Mouse (Mus musculus) hindbrain, embryonic 12.5 days (tissue): Measurements from ENCODE around the gene Dnmt3b. TPM values are rescaled to one million over a fixed set of nuclear protein-coding genes. Genes with fewer than 3 reads are reported as not detected.
"Not testable (repeated sequence)": the region's sequence is repeated elsewhere in the genome, so short reads cannot be mapped to it uniquely, and the experiment has no call there.

Source experiments
- ATAC-seq: fragments of 200-750 bp; cut with Nextera tagmentation; 2 replicates; pipeline ENCODE4 v1.8.0; 2017; ENCODE audit warnings: moderate TSS enrichment; ENCODE audit not compliant: low FRiP score
- H3K27ac ChIP-seq: fragments of 300-500 bp; sonication (generic); 2 replicates; pipeline ENCODE4 v1.5.1; 2016; ENCODE audit warnings: mild to moderate bottlenecking
- H3K27me3 ChIP-seq: fragments of 300-500 bp; sonication (generic); 2 replicates; pipeline ENCODE4 v1.6.1; 2016; ENCODE audit warnings: mild to moderate bottlenecking
- H3K36me3 ChIP-seq: fragments of 300-500 bp; sonication (generic); 2 replicates; pipeline ENCODE4 v1.6.1; 2016; ENCODE audit warnings: mild to moderate bottlenecking
- H3K4me1 ChIP-seq: fragments of 300-500 bp; sonication (generic); 2 replicates; pipeline ENCODE4 v1.6.1; 2016
- H3K4me2 ChIP-seq: fragments of 300-500 bp; sonication (generic); replicated peaks from 2 replicates; pipeline ENCODE4 v1.6.1; 2016; ENCODE audit warnings: mild to moderate bottlenecking
- H3K4me3 ChIP-seq: fragments of 300-500 bp; sonication (generic); 2 replicates; pipeline ENCODE4 v1.5.1; 2016; ENCODE audit warnings: mild to moderate bottlenecking
- H3K9ac ChIP-seq: fragments of 300-500 bp; sonication (generic); 2 replicates; pipeline ENCODE4 v1.6.1; 2016; ENCODE audit warnings: mild to moderate bottlenecking, moderate library complexity
- H3K9me3 ChIP-seq: fragments of 300-500 bp; sonication (generic); replicated peaks from 2 replicates; pipeline ENCODE4 v1.6.1; 2016; ENCODE audit warnings: mild to moderate bottlenecking
- WGBS: fragments of 180-500 bp; shearing (Covaris S2); methylation state at CpG from one replicate; pipeline ENCODE4 v1.1.7; 2016; 5-methylcytosine and 5-hydroxymethylcytosine counted together
- polyA plus RNA-seq: library from polyadenylated mRNA; unstranded; fragments of >200 nt; fragmentation: Nextera tagmentation; extraction: Ambion mirVana; gene quantifications from 2 replicates; pipeline ENCODE4 v1.2.1, GENCODE M21; 2016

Gene Dnmt3b
- polyA plus RNA-seq, 1 experiment from 2014 or later = 9.5 TPM

- Histone ChIP-seq H3K4me1 (no peaks in the 10 kb centered on the region), H3K27me3 (no peaks in the 10 kb centered on the region), H3K4me3 (no peak overlapping the region), H3K9ac (no peak overlapping the region), H3K9me3 (no peaks in the 10 kb centered on the region), H3K27ac (no peak overlapping the region), H3K4me2 (no peak overlapping the region), H3K36me3 (peaks cover 12% of the 10 kb centered on the region)
- 100% methylated on average over 1 of the region's 1 CpGs for WGBS
- ATAC-seq = no peak
Measured at GRCm38 (mm10) chr2:153679959-153680358, 30.7 kb downstream of the Dnmt3b start.

GRCm38 (mm10) chr2:153693413-153693812, 44.2 kb downstream of the Dnmt3b start:
- H3K27me3 ChIP-seq, H3K4me3 ChIP-seq, H3K36me3 ChIP-seq, H3K9me3 ChIP-seq, H3K9ac ChIP-seq, H3K27ac ChIP-seq, ATAC-seq, H3K4me1 ChIP-seq, H3K4me2 ChIP-seq: not testable (repeated sequence)
- 89% methylated on average over 7 of the region's 7 CpGs for WGBS

- WGBS = 63% methylated on average over 19 of the region's 19 CpGs
- H3K4me1 ChIP-seq = no peaks in the 10 kb centered on the region
Measured at GRCm38 (mm10) chr2:153694462-153695085, 45.3 kb downstream of the Dnmt3b start.

GRCm38 (mm10) chr2:153696352-153696751, 47.1 kb downstream of the Dnmt3b start, which contains the start of gene Dnmt3c:
Gene Dnmt3c (plus strand): TSS chr2:153696652.
- no peak within 1 kb of the TSS for H3K4me3 ChIP-seq
- no peak for ATAC-seq
- H3K4me1 ChIP-seq = no peaks in the 10 kb centered on the region
- no peaks in the 10 kb centered on the region for H3K36me3 ChIP-seq
- H3K27me3 ChIP-seq = no peaks in the 10 kb centered on the region
- no peak within 1 kb of the TSS for H3K9ac ChIP-seq
- no peaks in the 10 kb centered on the region for H3K9me3 ChIP-seq
- no peak within 1 kb of the TSS for H3K27ac ChIP-seq
- H3K4me2 ChIP-seq = no peak within 1 kb of the TSS

More at GRCm38 (mm10) chr2:153694462-153695085, 45.3 kb downstream of the Dnmt3b start:
- H3K27ac ChIP-seq = no peak overlapping the region
- no peak for ATAC-seq
- no peak overlapping the region for H3K4me3 ChIP-seq
- no peaks in the 10 kb centered on the region for H3K27me3 ChIP-seq
- no peaks in the 10 kb centered on the region for H3K36me3 ChIP-seq
- H3K4me2 ChIP-seq = no peak overlapping the region
- H3K9me3 ChIP-seq = no peaks in the 10 kb centered on the region
- H3K9ac ChIP-seq = no peak overlapping the region

- no peak for ATAC-seq
- 45% methylated on average over 6 of the region's 6 CpGs for WGBS
Measured at GRCm38 (mm10) chr2:153703389-153703788, 54.1 kb downstream of the Dnmt3b start.

GRCm38 (mm10) chr2:153710701-153711330, 61.6 kb downstream of the Dnmt3b start:
- 52% methylated on average over 8 of the region's 8 CpGs for WGBS

More at GRCm38 (mm10) chr2:153703389-153703788, 54.1 kb downstream of the Dnmt3b start:
- H3K4me1 ChIP-seq = no peaks in the 10 kb centered on the region; the same call in 1 of the 2 replicates
- no peaks in the 10 kb centered on the region for H3K36me3 ChIP-seq
- no peak overlapping the region for H3K9ac ChIP-seq
- no peaks in the 10 kb centered on the region for H3K9me3 ChIP-seq
- H3K27me3 ChIP-seq = no peaks in the 10 kb centered on the region
- no peak overlapping the region for H3K4me2 ChIP-seq
- no peak overlapping the region for H3K4me3 ChIP-seq
- H3K27ac ChIP-seq = no peak overlapping the region

GRCm38 (mm10) chr2:153712646-153713091, 63.4 kb downstream of the Dnmt3b start:
- Histone ChIP-seq H3K4me2 (no peak overlapping the region), H3K9me3 (no peaks in the 10 kb centered on the region), H3K4me3 (no peak overlapping the region), H3K36me3 (no peaks in the 10 kb centered on the region), H3K27me3 (no peaks in the 10 kb centered on the region), H3K9ac (no peak overlapping the region), H3K4me1 (peaks cover 13% of the 10 kb centered on the region), H3K27ac (peak overlapping the region; percentile 80)
- ATAC-seq = peak; percentile 83
- WGBS = 14% methylated on average over 3 of the region's 3 CpGs

More at GRCm38 (mm10) chr2:153710701-153711330, 61.6 kb downstream of the Dnmt3b start:
- no peak overlapping the region for H3K27ac ChIP-seq
- H3K9me3 ChIP-seq = no peaks in the 10 kb centered on the region
- no peak overlapping the region for H3K4me2 ChIP-seq
- no peak overlapping the region for H3K9ac ChIP-seq
- ATAC-seq = no peak
- H3K4me3 ChIP-seq = no peak overlapping the region
- H3K4me1 ChIP-seq = peaks cover 13% of the 10 kb centered on the region
- H3K36me3 ChIP-seq = no peaks in the 10 kb centered on the region
- H3K27me3 ChIP-seq = no peaks in the 10 kb centered on the region

GRCm38 (mm10) chr2:153713227-153713626, 64.0 kb downstream of the Dnmt3b start:
- Histone ChIP-seq H3K4me2 (no peak overlapping the region), H3K4me3 (no peak overlapping the region), H3K9ac (no peak overlapping the region), H3K4me1 (peaks cover 13% of the 10 kb centered on the region), H3K36me3 (no peaks in the 10 kb centered on the region), H3K9me3 (no peaks in the 10 kb centered on the region), H3K27me3 (no peaks in the 10 kb centered on the region), H3K27ac (peak overlapping the region; percentile 80)
- ATAC-seq = peak; percentile 90
- WGBS = 21% methylated on average over 4 of the region's 4 CpGs

- H3K4me3 ChIP-seq, H3K27me3 ChIP-seq, H3K9ac ChIP-seq, H3K9me3 ChIP-seq, H3K36me3 ChIP-seq, H3K4me2 ChIP-seq, ATAC-seq, H3K4me1 ChIP-seq, H3K27ac ChIP-seq: not testable (repeated sequence)
- 78% methylated on average over 3 of the region's 3 CpGs for WGBS
Measured at GRCm38 (mm10) chr2:153717861-153718260, 68.6 kb downstream of the Dnmt3b start.

- H3K4me1 ChIP-seq = no peaks in the 10 kb centered on the region
- no peak for ATAC-seq
- WGBS = 69% methylated on average over 1 of the region's 1 CpGs
Measured at GRCm38 (mm10) chr2:153723098-153723497, 73.8 kb downstream of the Dnmt3b start.

GRCm38 (mm10) chr2:153724424-153724823, 75.2 kb downstream of the Dnmt3b start:
- no peak for ATAC-seq
- Histone ChIP-seq H3K36me3 (no peaks in the 10 kb centered on the region), H3K9ac (no peak overlapping the region), H3K4me2 (no peak overlapping the region), H3K4me1 (no peaks in the 10 kb centered on the region), H3K4me3 (no peak overlapping the region), H3K27ac (no peak overlapping the region), H3K27me3 (no peaks in the 10 kb centered on the region), H3K9me3 (peaks cover 5% of the 10 kb centered on the region)
- 89% methylated on average over 2 of the region's 2 CpGs for WGBS

More at GRCm38 (mm10) chr2:153723098-153723497, 73.8 kb downstream of the Dnmt3b start:
- Histone ChIP-seq H3K9ac (no peak overlapping the region), H3K4me2 (no peak overlapping the region), H3K9me3 (peaks cover 5% of the 10 kb centered on the region), H3K27me3 (no peaks in the 10 kb centered on the region), H3K36me3 (no peaks in the 10 kb centered on the region), H3K27ac (no peak overlapping the region), H3K4me3 (no peak overlapping the region)

- H3K36me3 ChIP-seq = no peaks in the 10 kb centered on the region
- no peak for ATAC-seq
- no peak overlapping the region for H3K27ac ChIP-seq
- no peaks in the 10 kb centered on the region for H3K4me1 ChIP-seq
- H3K27me3 ChIP-seq = no peaks in the 10 kb centered on the region
- peaks cover 5% of the 10 kb centered on the region for H3K9me3 ChIP-seq
- H3K4me2 ChIP-seq = no peak overlapping the region
- WGBS = 81% methylated on average over 2 of the region's 2 CpGs
- no peak overlapping the region for H3K9ac ChIP-seq
- H3K4me3 ChIP-seq = no peak overlapping the region
Measured at GRCm38 (mm10) chr2:153724871-153725270, 75.6 kb downstream of the Dnmt3b start.

- Histone ChIP-seq H3K9me3 (peaks cover 5% of the 10 kb centered on the region), H3K4me1 (no peaks in the 10 kb centered on the region), H3K9ac (no peak overlapping the region), H3K27me3 (no peaks in the 10 kb centered on the region), H3K4me2 (no peak overlapping the region), H3K4me3 (no peak overlapping the region), H3K36me3 (no peaks in the 10 kb centered on the region), H3K27ac (no peak overlapping the region)
- no peak for ATAC-seq
- WGBS = 80% methylated on average over 4 of the region's 4 CpGs
Measured at GRCm38 (mm10) chr2:153725291-153725690, 76.0 kb downstream of the Dnmt3b start.
